Mouse (Mus musculus) embryonic facial prominence, embryonic 11.5 days (tissue): ENCODE results near the gene Car12. TPM values are rescaled to one million over a fixed set of nuclear protein-coding genes. Genes with fewer than 3 reads are reported as not detected.
"Not testable (repeated sequence)": the region's sequence is repeated elsewhere in the genome, so short reads cannot be mapped to it uniquely, and the experiment has no call there.

ENCODE experiments used
- ATAC-seq: fragments of 200-750 bp; cut with Nextera tagmentation; replicated peaks from 2 replicates; pipeline ENCODE4 v1.8.0; 2017; ENCODE audit warnings: low read depth; ENCODE audit not compliant: insufficient number of reproducible peaks, low FRiP score, low TSS enrichment
- DNase-seq: peaks from one replicate; pipeline ENCODE4 v3.0.0-alpha.2; 2015; ENCODE audit warnings: low spot score
- H3K27ac ChIP-seq: fragments of 300-500 bp; sonication (generic); replicated peaks from 2 replicates; pipeline ENCODE4 v1.5.1; 2014; ENCODE audit warnings: mild to moderate bottlenecking, low read depth, low read length, control low read depth
- H3K27me3 ChIP-seq: fragments of 300-500 bp; sonication (generic); 2 replicates; pipeline ENCODE4 v1.6.1; 2014; ENCODE audit warnings: mild to moderate bottlenecking, low read length, moderate library complexity, mixed read lengths; ENCODE audit not compliant: control insufficient read depth, insufficient read depth
- H3K36me3 ChIP-seq: fragments of 300-500 bp; sonication (generic); replicated peaks from 2 replicates; pipeline ENCODE4 v1.6.1; 2014; ENCODE audit warnings: low read depth, mild to moderate bottlenecking, low read length, moderate library complexity, mixed read lengths; ENCODE audit not compliant: control insufficient read depth, insufficient read depth
- H3K4me1 ChIP-seq: fragments of 300-500 bp; sonication (generic); 2 replicates; pipeline ENCODE4 v1.6.1; 2014; ENCODE audit warnings: low read length, mixed read lengths; ENCODE audit not compliant: control insufficient read depth, insufficient read depth
- H3K4me2 ChIP-seq: fragments of 300-500 bp; sonication (generic); 2 replicates; pipeline ENCODE4 v1.6.1; 2014; ENCODE audit warnings: low read depth, mild to moderate bottlenecking, control low read depth, low read length, moderate library complexity
- H3K4me3 ChIP-seq: fragments of 300-500 bp; sonication (generic); 2 replicates; pipeline ENCODE4 v1.5.1; 2014; ENCODE audit warnings: low read depth, low read length, control low read depth
- H3K9ac ChIP-seq: fragments of 300-500 bp; sonication (generic); replicated peaks from 2 replicates; pipeline ENCODE4 v1.6.1; 2014; ENCODE audit warnings: mild to moderate bottlenecking, control low read depth, low read length
- H3K9me3 ChIP-seq: fragments of 300-500 bp; sonication (generic); replicated peaks from 2 replicates; pipeline ENCODE4 v1.6.1; 2016; ENCODE audit warnings: mild to moderate bottlenecking, low read length, inconsistent platforms, mixed read lengths; ENCODE audit not compliant: control insufficient read depth
- WGBS: fragments of 180-500 bp; shearing (Covaris S2); extraction: QIAGEN DNeasy Blood & Tissue Kit; methylation state at CpG from one replicate; pipeline ENCODE4 v1.1.7; 2014; 5-methylcytosine and 5-hydroxymethylcytosine counted together
- polyA plus RNA-seq: library from polyadenylated mRNA; unstranded; fragments of >200 nt; fragmentation: Nextera tagmentation; extraction: Ambion mirVana; gene quantifications from 2 replicates; pipeline ENCODE4 v1.2.1, GENCODE M21; 2014

Car12 gene
- polyA plus RNA-seq, 1 experiment from 2014 or later: 2.3 TPM

DNA sequence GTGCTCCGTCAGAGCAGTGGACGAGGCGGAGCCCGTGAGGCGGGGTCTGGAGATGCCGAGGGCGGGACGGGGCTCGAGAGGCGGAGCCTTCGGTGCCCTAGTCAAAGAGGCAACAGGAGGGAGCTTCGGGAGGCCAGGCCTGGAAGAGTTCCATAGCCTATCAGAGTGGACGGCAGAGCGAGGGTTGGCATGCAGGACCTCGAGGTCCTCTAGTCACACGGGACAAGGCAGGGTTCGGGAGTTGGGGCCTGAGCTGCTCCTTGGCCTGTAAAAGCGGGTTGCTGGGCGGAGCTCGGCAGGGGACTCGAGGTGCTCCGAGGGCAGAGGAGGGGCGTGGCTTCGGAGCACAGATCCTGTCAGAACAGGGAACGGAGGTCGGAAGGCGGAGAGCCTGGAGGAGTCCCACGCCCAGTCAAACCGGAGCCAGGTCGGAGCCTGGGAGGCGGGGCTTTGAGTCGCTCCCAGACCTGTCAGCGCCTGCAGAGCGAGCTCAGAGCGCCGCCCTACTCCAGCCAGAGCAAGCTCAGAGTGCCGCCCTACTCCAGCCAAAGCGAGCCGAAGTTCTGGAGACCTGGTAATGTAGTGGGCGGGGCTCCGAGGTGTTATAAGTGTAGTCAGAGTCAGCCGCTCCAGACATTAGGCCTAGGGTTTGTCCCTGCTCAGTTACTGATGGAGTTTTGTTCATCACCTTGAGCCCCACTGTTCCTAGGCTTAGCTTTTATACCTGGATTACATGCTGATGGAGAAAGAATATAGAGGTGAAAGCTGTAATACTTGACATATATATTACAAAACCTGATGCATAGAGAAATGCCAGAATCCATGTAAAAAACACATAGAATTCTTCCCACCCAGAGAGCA, 82.2 kb downstream of the Car12 start, which contains the start of gene Aph1b:
TSS of gene Aph1b (minus strand) at position 27 of the 861 bp plus-strand sequence.
- ATAC-seq: peak; percentile 97
- WGBS: under 1% methylated on average over 42 of the region's 42 CpGs
- no peaks in the 10 kb centered on the region for H3K27me3 ChIP-seq
- no peaks in the 10 kb centered on the region for H3K4me1 ChIP-seq
- peak within 1 kb of the TSS; percentile 8; the same call in 1 of the 2 replicates for H3K27ac ChIP-seq
- H3K4me2 ChIP-seq: peak within 1 kb of the TSS; percentile 71
- H3K9ac ChIP-seq: peak within 1 kb of the TSS; percentile 73
- peak; percentile 98 for DNase-seq
- no peaks in the 10 kb centered on the region for H3K9me3 ChIP-seq
- H3K36me3 ChIP-seq: no peaks in the 10 kb centered on the region
- H3K4me3 ChIP-seq: peak within 1 kb of the TSS; percentile 60

DNA sequence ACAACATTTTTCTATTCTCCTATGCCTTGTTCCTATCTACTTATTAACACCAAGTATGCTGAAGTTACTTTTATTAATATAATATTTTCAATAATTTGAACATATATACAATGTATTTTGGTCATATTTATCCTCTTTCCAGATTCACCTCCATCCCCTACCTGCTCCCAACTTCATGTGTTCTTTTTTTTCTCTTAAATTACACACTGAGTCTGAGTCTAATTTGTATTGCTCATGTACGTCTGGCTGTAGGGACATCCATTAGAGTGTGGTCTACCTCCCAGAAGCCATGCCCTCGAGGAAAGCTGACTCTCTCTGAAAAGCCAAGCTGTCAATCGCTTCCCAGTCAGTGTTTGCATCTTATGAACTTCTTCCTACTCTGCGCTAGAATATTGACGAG, 83.3 kb downstream of the Car12 start, which contains the start of gene Gm10647:
TSS of gene Gm10647 (plus strand) at position 301 of the 400 bp plus-strand sequence.
- Histone ChIP-seq H3K27ac (no peak within 1 kb of the TSS), H3K4me2 (peak within 1 kb of the TSS; percentile 71), H3K27me3 (peaks cover under 1% of the 10 kb centered on the region; the same call in 1 of the 2 replicates), H3K9me3 (no peaks in the 10 kb centered on the region), H3K36me3 (no peaks in the 10 kb centered on the region), H3K9ac (no peak within 1 kb of the TSS), H3K4me1 (no peaks in the 10 kb centered on the region), H3K4me3 (peak within 1 kb of the TSS; percentile 60)
- DNase-seq (no peak), ATAC-seq (no peak)
- WGBS: 67% methylated on average over 5 of the region's 5 CpGs

DNA sequence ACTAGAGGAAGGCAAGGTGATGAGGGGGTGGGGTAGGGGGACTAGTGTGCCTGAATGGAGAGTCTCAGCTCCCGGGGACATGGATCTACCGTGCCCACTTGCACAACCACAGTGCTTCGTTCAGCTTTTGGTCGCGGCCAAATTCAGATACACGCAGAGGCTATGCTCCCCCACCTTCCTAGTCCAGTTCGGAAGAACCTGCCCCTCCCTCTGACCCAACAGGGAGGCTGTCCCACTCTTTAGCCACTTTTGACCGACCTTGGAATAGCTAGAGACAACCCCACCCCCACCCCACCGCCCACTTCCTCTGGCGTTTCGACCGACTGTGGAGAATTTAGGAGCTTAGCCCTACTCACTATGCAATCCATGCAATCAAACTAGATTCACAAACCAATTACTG, 88.5 kb downstream of the Car12 start:
- no peak overlapping the region for H3K4me3 ChIP-seq
- ATAC-seq: no peak
- no peak overlapping the region for H3K27ac ChIP-seq
- H3K36me3 ChIP-seq: no peaks in the 10 kb centered on the region
- H3K4me2 ChIP-seq: no peak overlapping the region
- no peaks in the 10 kb centered on the region; the same call in 1 of the 2 replicates for H3K4me1 ChIP-seq
- no peak for DNase-seq
- H3K9me3 ChIP-seq: no peaks in the 10 kb centered on the region
- WGBS: 43% methylated on average over 12 of the region's 12 CpGs
- H3K27me3 ChIP-seq: peaks cover 7% of the 10 kb centered on the region
- no peak overlapping the region for H3K9ac ChIP-seq

DNA sequence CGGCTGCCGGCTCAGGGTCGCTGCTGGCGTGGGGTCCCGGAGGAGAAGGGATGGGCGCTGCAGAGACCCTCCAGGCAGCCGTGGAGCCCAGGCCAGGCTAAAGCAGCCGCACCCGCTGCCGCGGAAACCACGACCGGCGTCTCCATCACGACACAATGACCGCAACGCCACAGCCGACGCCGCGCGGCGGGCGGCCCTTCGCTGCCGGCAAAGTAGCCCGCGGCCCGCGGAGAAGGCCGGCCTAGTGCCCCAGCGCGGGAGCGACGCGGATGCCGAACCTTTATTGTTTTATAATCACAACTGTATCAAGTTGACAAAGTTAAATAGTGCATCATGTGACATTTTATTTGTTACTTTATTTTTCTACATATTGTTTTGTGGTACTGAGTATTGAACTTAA, 92.5 kb downstream of the Car12 start:
- peak; percentile 30 for DNase-seq
- Histone ChIP-seq H3K9ac (peak overlapping the region; percentile 44), H3K4me3 (peak overlapping the region; percentile 23), H3K4me2 (peak overlapping the region; percentile 50)
- not testable (repeated sequence) for ATAC-seq, H3K27me3 ChIP-seq, H3K4me1 ChIP-seq, H3K36me3 ChIP-seq, H3K9me3 ChIP-seq, H3K27ac ChIP-seq
- 3% methylated on average over 30 of the region's 37 CpGs for WGBS

DNA sequence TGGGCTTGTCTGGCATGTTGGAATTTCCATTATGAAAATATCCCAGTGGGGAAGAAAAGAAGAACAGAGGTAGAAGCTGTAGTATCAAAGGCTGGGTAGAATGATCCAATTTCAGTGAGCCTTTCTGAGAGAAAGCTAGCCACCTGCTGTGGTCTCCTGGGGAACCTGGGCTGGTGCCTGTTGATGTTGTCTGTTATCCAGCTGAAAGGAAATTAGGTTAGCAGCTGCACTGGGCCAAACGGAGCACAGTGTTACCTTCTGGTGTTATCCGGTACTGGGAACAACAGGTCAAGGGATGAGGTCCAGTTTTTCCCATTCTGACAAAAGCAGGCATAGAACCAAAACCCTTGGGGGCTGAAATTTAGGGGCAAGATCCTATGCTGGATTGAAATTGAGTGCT, 99.9 kb downstream of the Car12 start:
- ATAC-seq (no peak), DNase-seq (no peak)
- Histone ChIP-seq H3K4me3 (no peak overlapping the region), H3K9me3 (no peaks in the 10 kb centered on the region), H3K4me1 (no peaks in the 10 kb centered on the region), H3K9ac (no peak overlapping the region), H3K36me3 (no peaks in the 10 kb centered on the region), H3K27ac (no peak overlapping the region), H3K4me2 (no peak overlapping the region), H3K27me3 (no peaks in the 10 kb centered on the region)
- WGBS: 8% methylated on average over 2 of the region's 2 CpGs

Other genes starting within 250 kb of the Car12 start
- gene Fbxl22, start 199.1 kb upstream of the Car12 start, polyA plus RNA-seq: 1.6 and 1.9 TPM in 2 replicates
- 106 and 113 TPM in 2 replicates for gene Usp3, start 120.5 kb upstream of the Car12 start, polyA plus RNA-seq
- 12.7 and 13.3 TPM in 2 replicates for gene Aph1b, start 81.8 kb downstream of the Car12 start, polyA plus RNA-seq
- 0.10 and 0.11 TPM in 2 replicates for gene Gm10647, start 83.4 kb downstream of the Car12 start, polyA plus RNA-seq
- gene Aph1c, start 121.0 kb downstream of the Car12 start, polyA plus RNA-seq: 1.8 and 3.1 TPM in 2 replicates
- gene Rab8b, start 206.0 kb downstream of the Car12 start, polyA plus RNA-seq: 17.9 and 18.8 TPM in 2 replicates
- gene Rps27l, start 232.4 kb downstream of the Car12 start, polyA plus RNA-seq: 703 and 709 TPM in 2 replicates